Mouse (Mus musculus): Measurements from ENCODE around the gene B230219D22Rik.
A peak's percentile ranks its signal among the peaks of the same experiment; 100 is the strongest.

The B230219D22Rik gene

DNA sequence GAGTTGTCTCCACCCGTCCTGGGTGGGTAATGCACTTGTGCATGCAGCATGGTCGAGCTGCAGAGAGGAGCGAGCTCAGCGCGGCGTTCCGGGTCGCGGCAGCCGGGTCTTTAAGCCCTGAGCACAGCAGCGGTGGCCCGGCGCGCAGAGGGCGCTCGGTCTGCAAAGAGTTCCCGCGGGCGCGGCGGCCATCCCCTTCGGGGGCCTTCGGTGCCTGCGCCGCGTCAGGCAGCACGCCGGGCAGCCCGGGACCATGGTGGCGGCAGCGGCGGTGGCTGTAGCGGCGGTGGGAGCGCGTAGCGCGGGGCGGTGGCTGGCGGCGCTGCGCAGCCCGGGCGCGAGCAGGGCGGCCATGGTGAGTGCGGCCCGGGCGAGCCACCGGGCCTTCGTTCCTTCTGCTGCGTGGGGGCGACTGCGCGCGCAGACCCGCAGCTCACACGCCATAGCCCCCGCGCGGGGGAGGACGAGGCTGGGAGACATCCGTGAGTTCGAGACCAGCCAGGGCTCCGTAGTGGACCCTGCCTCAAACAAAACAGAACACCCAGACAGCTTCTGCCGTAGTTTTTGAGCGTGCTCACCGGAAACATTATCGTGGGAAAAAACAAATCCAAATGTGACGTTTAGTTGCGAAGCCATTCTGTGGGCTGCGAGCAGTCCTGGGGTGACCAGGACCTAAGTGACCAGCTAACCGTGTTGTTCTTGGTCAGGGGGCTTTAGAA, 34.4 kb downstream of the B230219D22Rik start, which contains the start of gene Pcbd2:
Pcbd2 (plus strand) TSS at position 249 of the 719 bp plus-strand sequence.
- DNase-seq, result peak; percentile 90

- peak; percentile 84 for DNase-seq
Measured at GRCm38 (mm10) chr13:55727839-55728238, 34.9 kb downstream of the B230219D22Rik start.

GRCm38 (mm10) chr13:55730716-55731115, 37.8 kb downstream of the B230219D22Rik start:
- DNase-seq, result no peak

DNA sequence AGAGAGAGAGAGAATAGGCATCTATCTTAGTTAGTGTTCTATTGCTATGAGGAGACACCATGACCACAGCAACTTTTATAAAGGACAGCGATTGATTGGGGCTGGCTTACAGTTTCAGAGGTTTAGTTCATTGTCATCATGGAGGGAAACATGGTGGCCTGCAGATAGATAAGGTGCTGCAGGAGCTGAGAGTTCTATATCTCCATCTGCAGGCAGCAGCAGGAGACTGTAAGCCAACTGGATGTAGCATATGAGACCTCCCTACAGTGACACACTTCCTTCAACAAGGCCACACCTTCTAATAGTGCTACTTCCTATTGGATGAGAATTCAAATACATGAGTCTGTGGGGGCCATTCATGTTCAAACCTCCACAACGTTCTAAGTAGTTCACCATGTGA, 39.2 kb downstream of the B230219D22Rik start:
- DNase-seq, result no peak

DNA sequence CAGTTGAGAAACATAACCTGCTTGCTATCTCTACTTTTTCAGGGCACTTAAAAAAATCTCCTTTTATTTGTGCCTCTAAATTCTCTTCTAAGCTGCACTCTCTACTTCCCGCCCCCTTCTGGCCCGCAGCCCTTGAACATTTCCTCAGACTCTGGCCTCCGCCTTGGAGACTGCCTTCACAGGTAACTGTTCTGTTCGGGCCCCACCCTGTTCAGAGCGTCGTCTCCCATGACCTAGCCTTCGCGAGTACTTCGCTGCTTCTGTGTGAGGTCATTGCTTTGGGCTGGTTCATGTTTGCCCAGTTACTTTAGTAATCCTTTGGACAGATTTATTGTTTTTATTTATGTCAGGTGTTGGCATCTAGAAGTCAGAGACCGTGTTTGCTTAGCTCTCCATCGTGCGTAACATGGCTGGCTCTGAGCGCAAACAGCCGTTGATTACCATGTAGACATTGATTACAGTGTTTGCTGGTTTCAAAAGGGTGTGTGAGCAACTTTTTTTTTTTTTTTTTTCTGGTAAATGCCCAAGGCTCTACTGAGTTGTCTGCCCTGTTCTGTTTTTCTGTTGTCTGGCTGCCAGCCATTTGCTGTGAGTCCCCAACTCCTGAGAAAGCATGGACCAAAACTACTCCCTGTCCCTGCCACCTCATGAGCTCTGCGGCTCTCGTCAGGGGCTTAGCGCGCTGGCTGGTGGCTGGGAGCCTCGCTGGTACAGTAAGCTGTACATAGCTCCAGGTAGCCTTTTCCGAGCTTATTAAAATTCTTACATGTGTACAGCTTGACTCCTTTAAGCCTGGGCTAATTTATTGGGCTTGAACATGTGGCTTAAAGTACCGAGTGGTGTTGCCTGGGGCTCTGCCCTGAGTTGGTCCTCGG, 40.9 kb downstream of the B230219D22Rik start:
- no peak for DNase-seq

GRCm38 (mm10) chr13:55737885-55738284, 45.0 kb downstream of the B230219D22Rik start:
- DNase-seq, result no peak

DNA sequence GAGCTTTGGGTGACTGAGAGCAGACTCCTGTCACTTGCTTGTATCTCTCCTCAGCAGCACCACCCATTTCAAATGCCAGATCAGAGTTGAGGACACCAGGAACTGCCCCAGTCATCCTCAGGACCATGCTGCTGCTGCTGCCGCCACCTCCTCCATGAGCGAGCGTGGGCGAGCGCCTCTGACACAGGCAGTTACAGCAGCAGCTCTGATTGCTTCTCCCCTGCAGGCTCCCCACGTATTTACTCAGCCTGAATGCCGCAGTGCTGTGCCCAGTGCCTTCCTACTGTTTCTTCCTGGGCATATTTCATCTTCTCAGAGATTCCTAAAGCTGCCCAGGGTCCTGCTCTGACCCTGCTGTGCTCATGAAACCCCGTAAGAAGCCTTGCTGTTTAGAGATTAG, 49.4 kb downstream of the B230219D22Rik start:
- no peak for DNase-seq
